Mouse (Mus musculus) olfactory bulb, adult 2 months (tissue): ENCODE measurements around the gene Xirp1. TPM values are rescaled to one million over a fixed set of nuclear protein-coding genes. Genes with fewer than 3 reads are reported as not detected.
A peak's percentile ranks its signal among the peaks of the same experiment; 100 is the strongest.

Source experiments
- H3K27ac ChIP-seq: fragments of 200-500 bp; 2 replicates; pipeline ENCODE4 v1.5.1; 2012; ENCODE audit warnings: low read depth, low read length; ENCODE audit not compliant: insufficient read depth
- H3K4me1 ChIP-seq: fragments of 200-500 bp; 2 replicates; pipeline ENCODE4 v1.6.1; 2012; ENCODE audit warnings: low read length; ENCODE audit not compliant: control insufficient read depth, insufficient read depth
- H3K4me3 ChIP-seq: fragments of 200-500 bp; 2 replicates; pipeline ENCODE4 v1.5.1; 2012; ENCODE audit warnings: mild to moderate bottlenecking, low read depth, low read length, moderate library complexity; ENCODE audit not compliant: insufficient read depth
- CTCF ChIP-seq: fragments of 200-500 bp; IDR thresholded peaks from 2 replicates; pipeline ENCODE4 v1.5.1; 2012; ENCODE audit warnings: low read depth, mild to moderate bottlenecking, low read length, moderate library complexity; ENCODE audit not compliant: insufficient read depth
- POLR2A ChIP-seq: fragments of 200-500 bp; IDR thresholded peaks from 2 replicates; pipeline ENCODE4 v1.6.1; 2012; ENCODE audit warnings: mild to moderate bottlenecking, low read depth, low read length, moderate library complexity; ENCODE audit not compliant: insufficient read depth
- WGBS: fragments of 180-500 bp; shearing (Covaris S2); methylation state at CpG from one replicate; pipeline ENCODE4 v1.1.7; 2018; 5-methylcytosine and 5-hydroxymethylcytosine counted together
- polyA plus RNA-seq: library from polyadenylated mRNA; stranded (reverse); fragments of >200 nt; gene quantifications from 2 replicates; pipeline ENCODE4 v1.2.4, GENCODE M21; 2012; ENCODE audit warnings: low replicate concordance; ENCODE audit not compliant: missing spikeins, insufficient read depth, insufficient read length

The Xirp1 gene
- polyA plus RNA-seq, 1 experiment: not detected

GRCm38 (mm10) chr9:119999636-120000035 is 23.8 kb downstream of the Xirp1 start:
- Histone ChIP-seq H3K27ac (no peak overlapping the region), H3K4me3 (no peak overlapping the region), H3K4me1 (peaks cover 9% of the 10 kb centered on the region)
- WGBS: 61% methylated on average over 6 of the region's 6 CpGs
- TF ChIP-seq POLR2A (no peak), CTCF (no peak)

GRCm38 (mm10) chr9:119998776-119999175 is 24.6 kb downstream of the Xirp1 start:
- Histone ChIP-seq H3K27ac (no peak overlapping the region), H3K4me1 (peaks cover 9% of the 10 kb centered on the region), H3K4me3 (no peak overlapping the region)
- TF ChIP-seq POLR2A (no peak), CTCF (no peak)
- 85% methylated on average over 1 of the region's 1 CpGs for WGBS

GRCm38 (mm10) chr9:119996080-119996479 is 27.3 kb downstream of the Xirp1 start:
- 86% methylated on average over 4 of the region's 4 CpGs for WGBS

GRCm38 (mm10) chr9:119994207-119994606 is 29.2 kb downstream of the Xirp1 start:
- Histone ChIP-seq H3K27ac (no peak overlapping the region), H3K4me3 (no peak overlapping the region), H3K4me1 (no peaks in the 10 kb centered on the region)
- no peak for TF ChIP-seq CTCF
- no peak for TF ChIP-seq POLR2A
- WGBS: 84% methylated on average over 7 of the region's 7 CpGs

More at GRCm38 (mm10) chr9:119996080-119996479, 27.3 kb downstream of the Xirp1 start:
- Histone ChIP-seq H3K27ac (no peak overlapping the region), H3K4me1 (no peaks in the 10 kb centered on the region), H3K4me3 (no peak overlapping the region)
- TF ChIP-seq POLR2A: no peak
- TF ChIP-seq CTCF: no peak

GRCm38 (mm10) chr9:119993092-119993844 is 30.1 kb downstream of the Xirp1 start:
- TF ChIP-seq POLR2A (no peak), CTCF (no peak)
- no peak overlapping the region for H3K27ac ChIP-seq
- H3K4me1 ChIP-seq: no peaks in the 10 kb centered on the region
- WGBS: 70% methylated on average over 10 of the region's 10 CpGs
- H3K4me3 ChIP-seq: no peak overlapping the region

- Histone ChIP-seq H3K4me3 (no peak overlapping the region), H3K27ac (no peak overlapping the region), H3K4me1 (no peaks in the 10 kb centered on the region)
- WGBS: 36% methylated on average over 5 of the region's 5 CpGs
- TF ChIP-seq POLR2A (no peak), CTCF (no peak)
Observed at GRCm38 (mm10) chr9:119991310-119991709, 32.1 kb downstream of the Xirp1 start.

- 80% methylated on average over 7 of the region's 7 CpGs for WGBS
- no peak overlapping the region for H3K27ac ChIP-seq
- H3K4me1 ChIP-seq: peaks cover 4% of the 10 kb centered on the region; the same call in 1 of the 2 replicates
- TF ChIP-seq CTCF (no peak), POLR2A (no peak)
- no peak overlapping the region for H3K4me3 ChIP-seq
Observed at GRCm38 (mm10) chr9:119988304-119988703, 35.1 kb downstream of the Xirp1 start.

- Histone ChIP-seq H3K4me1 (peaks cover 25% of the 10 kb centered on the region), H3K4me3 (no peak overlapping the region)
- 87% methylated on average over 10 of the region's 10 CpGs for WGBS
Observed at GRCm38 (mm10) chr9:119985881-119986574, 37.4 kb downstream of the Xirp1 start.

GRCm38 (mm10) chr9:119984536-119985011 is 38.8 kb downstream of the Xirp1 start, which contains the start of gene Csrnp1:
TSS of gene Csrnp1 (minus strand) at chr9:119984658.
- Histone ChIP-seq H3K27ac (0 out of 2 replicates have a peak within 1 kb of the TSS, but pooled peaks have one; percentile 12), H3K4me1 (peaks cover 37% of the 10 kb centered on the region), H3K4me3 (peak within 1 kb of the TSS; percentile 68)
- WGBS: 43% methylated on average over 14 of the region's 14 CpGs
- TF ChIP-seq CTCF (no peak), POLR2A (no peak)

More at GRCm38 (mm10) chr9:119985881-119986574, 37.4 kb downstream of the Xirp1 start:
- no peak overlapping the region for H3K27ac ChIP-seq
- TF ChIP-seq CTCF: no peak
- TF ChIP-seq POLR2A: no peak
